Mouse (Mus musculus): ENCODE measurements around the gene Mvb12b. TPM values are rescaled to one million over a fixed set of nuclear protein-coding genes. Genes with fewer than 3 reads are reported as not detected.

Mvb12b gene
- 12.4 and 12.6 TPM in 2 replicates for polyA plus RNA-seq (2014; fragmentation: Nextera tagmentation; extraction: Ambion mirVana)

DNA sequence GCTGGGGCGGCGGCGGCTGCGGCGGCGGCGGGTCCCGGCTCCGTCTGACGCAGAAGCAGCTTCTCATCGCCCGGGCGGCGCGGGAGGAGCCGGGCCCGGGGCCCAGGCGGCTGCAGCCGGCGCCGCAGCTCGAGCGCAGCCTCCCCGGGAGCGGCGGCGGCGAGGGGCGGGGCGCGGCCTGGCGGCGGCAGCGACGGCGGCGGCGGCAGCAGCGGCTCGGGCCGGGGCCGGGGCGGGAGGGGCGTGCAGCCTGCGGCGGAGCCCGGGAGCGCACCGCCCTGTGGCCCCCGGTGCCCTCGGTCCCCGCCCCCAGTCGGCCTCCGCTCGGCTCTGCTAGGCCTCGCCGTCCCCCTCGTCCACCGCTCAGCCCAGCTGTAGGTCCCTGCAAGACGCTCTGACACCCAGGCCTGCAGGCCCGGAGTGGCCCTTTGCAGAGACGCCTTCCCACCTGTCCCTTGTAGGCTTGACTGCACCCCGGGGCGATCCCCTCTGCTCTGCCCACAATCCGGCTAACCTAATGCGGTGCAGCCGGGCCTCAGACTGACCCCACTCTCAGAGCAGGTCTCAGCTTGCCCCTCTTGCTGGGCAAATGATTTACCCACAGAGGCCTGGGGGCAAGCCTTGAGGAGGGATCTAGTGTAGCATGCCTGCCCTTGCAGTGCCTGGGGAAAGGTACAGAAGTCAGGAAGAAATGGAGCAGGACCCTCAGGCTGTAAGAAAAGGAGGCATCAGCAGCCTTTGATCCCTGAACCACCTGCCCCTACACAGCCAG lies at the start of gene Mvb12b:
Gene Mvb12b (minus strand): TSS at position 619 of the 772 bp plus-strand sequence.
- Histone ChIP-seq H3K36me3 (ENCODE audit: control insufficient read depth, insufficient read depth, low read length) (no peaks in the 10 kb centered on the region), H3K4me2 (peak within 1 kb of the TSS; percentile 94), H3K27me3 (ENCODE audit: control insufficient read depth, insufficient read depth, low read length) (no peaks in the 10 kb centered on the region), H3K27ac (ENCODE audit: low read depth, low read length) (peak within 1 kb of the TSS; percentile 78), H3K4me1 (ENCODE audit: control insufficient read depth, insufficient read depth, low read length) (peaks cover 13% of the 10 kb centered on the region), H3K9me3 (replicated peaks; ENCODE audit: control insufficient read depth, low read length) (no peaks in the 10 kb centered on the region), H3K4me3 (ENCODE audit: low read depth, low read length) (peak within 1 kb of the TSS; percentile 88), H3K9ac (ENCODE audit: low read depth, low read length) (peak within 1 kb of the TSS; percentile 96)
- under 1% methylated on average over 21 of the region's 67 CpGs for WGBS (ENCODE audit: insufficient replicate concordance)
- ATAC-seq (replicated peaks; ENCODE audit: insufficient number of reproducible peaks, low FRiP score, low TSS enrichment), result peak; percentile 76

DNA sequence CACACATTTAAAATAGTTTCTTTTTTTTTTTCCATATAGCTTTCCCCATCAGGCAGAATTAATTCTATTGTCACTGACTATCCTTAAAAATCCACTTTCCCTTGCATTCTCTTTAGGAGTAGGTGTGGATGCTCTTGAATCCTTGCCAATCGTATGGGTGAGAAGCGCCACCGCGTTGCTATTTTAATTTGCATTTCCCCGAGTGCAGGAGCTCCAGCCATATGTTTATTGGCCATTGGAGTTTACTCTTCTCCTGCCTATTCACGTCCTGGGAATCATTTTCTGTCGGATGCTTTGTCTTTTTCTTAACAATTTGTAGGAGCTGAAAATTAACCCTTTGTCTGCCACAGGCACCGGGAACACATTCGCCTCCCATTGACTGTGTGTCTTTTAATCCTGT lies 48.0 kb upstream of the Mvb12b start:
- Histone ChIP-seq H3K27ac (ENCODE audit: low read depth, low read length) (no peak overlapping the region), H3K4me1 (ENCODE audit: control insufficient read depth, insufficient read depth, low read length) (no peaks in the 10 kb centered on the region), H3K27me3 (ENCODE audit: control insufficient read depth, insufficient read depth, low read length) (no peaks in the 10 kb centered on the region), H3K4me3 (ENCODE audit: low read depth, low read length) (no peak overlapping the region), H3K4me2 (no peak overlapping the region), H3K9me3 (replicated peaks; ENCODE audit: control insufficient read depth, low read length) (no peaks in the 10 kb centered on the region), H3K9ac (ENCODE audit: low read depth, low read length) (no peak overlapping the region), H3K36me3 (ENCODE audit: control insufficient read depth, insufficient read depth, low read length) (no peaks in the 10 kb centered on the region)
- 68% methylated on average over 9 of the region's 9 CpGs for WGBS (ENCODE audit: insufficient replicate concordance)
- no peak for ATAC-seq (replicated peaks; ENCODE audit: insufficient number of reproducible peaks, low FRiP score, low TSS enrichment)

DNA sequence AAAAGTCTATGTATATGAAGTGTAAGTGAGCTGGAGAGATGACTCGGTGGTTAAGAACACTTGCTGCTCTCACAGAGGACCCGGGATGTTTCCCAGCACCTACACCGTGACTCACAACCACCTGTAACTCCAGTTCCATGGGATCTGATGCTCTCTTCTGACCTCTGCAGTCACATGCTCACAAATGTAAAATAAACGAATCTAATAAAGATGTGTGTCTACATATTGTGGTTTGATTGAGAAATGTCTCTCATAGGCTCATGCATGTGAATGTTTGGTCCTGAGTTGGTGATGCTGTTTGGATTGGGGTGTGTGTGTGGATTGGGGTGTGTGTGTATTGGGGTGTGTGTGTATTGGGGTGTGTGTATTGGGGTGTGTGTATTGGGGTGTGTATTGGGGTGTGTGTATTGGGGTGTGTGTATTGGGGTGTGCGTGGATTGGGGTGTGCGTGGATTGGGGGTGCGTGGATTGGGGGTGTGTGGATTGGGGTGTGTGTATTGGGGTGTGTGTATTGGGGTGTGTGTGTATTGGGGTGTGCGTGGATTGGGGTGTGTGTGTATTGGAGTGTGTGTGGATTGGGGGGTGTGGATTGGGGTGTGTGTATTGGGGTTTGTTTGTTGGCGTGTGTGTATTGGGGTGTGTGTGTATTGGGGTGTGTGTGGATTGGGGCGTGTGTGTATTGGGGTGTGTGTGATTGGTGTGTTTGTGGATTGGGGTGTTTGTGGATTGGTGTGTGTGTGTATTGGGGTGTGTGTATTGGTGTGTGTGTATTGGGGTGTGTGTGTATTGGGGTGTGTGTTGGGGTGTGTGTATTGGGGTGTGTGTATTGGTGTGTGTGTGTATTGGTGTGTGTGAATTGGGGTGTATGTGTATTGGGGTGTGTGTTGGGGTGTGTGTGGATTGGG lies 46.1 kb upstream of the Mvb12b start:
- Histone ChIP-seq H3K36me3 (ENCODE audit: control insufficient read depth, insufficient read depth, low read length) (no peaks in the 10 kb centered on the region), H3K27me3 (ENCODE audit: control insufficient read depth, insufficient read depth, low read length) (no peaks in the 10 kb centered on the region), H3K4me2 (no peak overlapping the region), H3K27ac (ENCODE audit: low read depth, low read length) (no peak overlapping the region), H3K9ac (ENCODE audit: low read depth, low read length) (no peak overlapping the region), H3K4me1 (ENCODE audit: control insufficient read depth, insufficient read depth, low read length) (no peaks in the 10 kb centered on the region), H3K4me3 (ENCODE audit: low read depth, low read length) (no peak overlapping the region), H3K9me3 (replicated peaks; ENCODE audit: control insufficient read depth, low read length) (no peaks in the 10 kb centered on the region)
- peak; percentile 73 for ATAC-seq (replicated peaks; ENCODE audit: insufficient number of reproducible peaks, low FRiP score, low TSS enrichment)
- WGBS (ENCODE audit: insufficient replicate concordance), result 60% methylated on average over 10 of the region's 10 CpGs

DNA sequence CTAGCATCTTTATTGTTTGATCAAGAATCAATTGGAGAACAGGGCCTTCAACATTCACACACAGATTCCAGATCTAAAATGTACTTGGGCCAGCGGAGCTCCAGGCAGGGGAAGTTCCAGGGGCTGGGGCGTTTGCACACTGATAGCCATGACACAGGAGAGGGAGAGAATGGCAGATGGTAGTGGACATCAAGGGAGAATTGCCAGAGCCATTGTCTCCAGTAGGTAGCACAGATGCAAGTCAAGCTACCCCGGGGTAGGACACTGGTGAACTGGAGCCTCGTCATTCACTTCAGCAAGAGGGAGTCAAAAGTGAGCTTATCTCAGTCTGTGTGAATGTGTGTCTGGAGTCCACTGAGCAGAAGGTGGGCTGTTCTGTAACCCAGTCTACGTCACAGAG lies 43.4 kb upstream of the Mvb12b start:
- ATAC-seq (replicated peaks; ENCODE audit: insufficient number of reproducible peaks, low FRiP score, low TSS enrichment), result no peak
- WGBS (ENCODE audit: insufficient replicate concordance), result 49% methylated on average over 5 of the region's 5 CpGs
- no peaks in the 10 kb centered on the region for H3K36me3 ChIP-seq (ENCODE audit: control insufficient read depth, insufficient read depth, low read length)

DNA sequence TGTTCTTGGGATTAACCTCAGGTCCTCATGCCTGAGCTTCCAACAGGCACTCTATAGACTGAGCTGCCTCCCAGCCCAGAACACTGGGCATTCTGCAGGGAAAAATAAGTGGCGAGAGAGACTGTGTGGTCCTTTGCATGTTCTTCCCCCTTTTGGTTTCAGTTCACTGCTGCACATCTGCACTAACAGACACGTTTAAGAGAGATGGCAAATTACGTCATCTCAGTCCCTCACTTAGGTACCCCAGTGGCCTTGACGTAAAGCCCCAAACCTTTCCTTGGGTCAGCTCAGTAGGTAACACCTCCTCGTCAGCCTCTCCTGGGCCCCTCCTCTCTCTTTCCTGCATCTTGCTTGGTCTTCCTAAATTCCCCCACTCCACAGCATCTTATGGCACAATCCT lies 37.5 kb upstream of the Mvb12b start:
- no peak for ATAC-seq (replicated peaks; ENCODE audit: insufficient number of reproducible peaks, low FRiP score, low TSS enrichment)
- Histone ChIP-seq H3K9ac (ENCODE audit: low read depth, low read length) (no peak overlapping the region), H3K9me3 (replicated peaks; ENCODE audit: control insufficient read depth, low read length) (no peaks in the 10 kb centered on the region), H3K4me3 (ENCODE audit: low read depth, low read length) (no peak overlapping the region), H3K27me3 (ENCODE audit: control insufficient read depth, insufficient read depth, low read length) (peaks cover 56% of the 10 kb centered on the region), H3K36me3 (ENCODE audit: control insufficient read depth, insufficient read depth, low read length) (no peaks in the 10 kb centered on the region), H3K4me1 (ENCODE audit: control insufficient read depth, insufficient read depth, low read length) (no peaks in the 10 kb centered on the region), H3K4me2 (no peak overlapping the region), H3K27ac (ENCODE audit: low read depth, low read length) (no peak overlapping the region)
- WGBS (ENCODE audit: insufficient replicate concordance), result 77% methylated on average over 5 of the region's 5 CpGs

More for the DNA sequence above, 43.4 kb upstream of the Mvb12b start:
- peaks cover 9% of the 10 kb centered on the region for H3K27me3 ChIP-seq (ENCODE audit: control insufficient read depth, insufficient read depth, low read length)
- H3K9me3 ChIP-seq (replicated peaks; ENCODE audit: control insufficient read depth, low read length), result no peaks in the 10 kb centered on the region
- no peak overlapping the region for H3K4me3 ChIP-seq (ENCODE audit: low read depth, low read length)
- no peak overlapping the region for H3K4me2 ChIP-seq
- no peaks in the 10 kb centered on the region for H3K4me1 ChIP-seq (ENCODE audit: control insufficient read depth, insufficient read depth, low read length)
- no peak overlapping the region for H3K27ac ChIP-seq (ENCODE audit: low read depth, low read length)
- no peak overlapping the region for H3K9ac ChIP-seq (ENCODE audit: low read depth, low read length)

DNA sequence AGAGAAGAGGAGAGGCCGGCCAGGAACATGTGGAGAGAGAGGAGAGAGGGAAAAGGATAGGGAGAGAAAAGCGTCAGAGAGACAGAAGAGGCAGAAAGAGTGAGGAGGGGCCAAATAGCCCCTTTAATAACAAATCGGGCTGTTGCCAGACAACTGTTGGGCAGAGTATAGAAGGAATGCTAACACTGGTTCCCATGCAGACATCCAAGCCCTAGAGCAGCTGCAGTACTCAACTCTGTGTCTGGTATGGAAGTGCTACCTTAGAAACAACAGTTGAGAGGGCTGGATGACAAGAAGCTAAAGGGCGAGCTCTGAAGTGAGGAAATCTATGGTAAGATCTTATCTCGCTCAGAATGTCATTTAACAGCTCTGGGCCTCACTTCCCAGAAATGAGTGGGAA lies 35.7 kb upstream of the Mvb12b start:
- Histone ChIP-seq H3K4me3 (ENCODE audit: low read depth, low read length) (no peak overlapping the region), H3K36me3 (ENCODE audit: control insufficient read depth, insufficient read depth, low read length) (no peaks in the 10 kb centered on the region), H3K9me3 (replicated peaks; ENCODE audit: control insufficient read depth, low read length) (no peaks in the 10 kb centered on the region), H3K9ac (ENCODE audit: low read depth, low read length) (no peak overlapping the region), H3K4me1 (ENCODE audit: control insufficient read depth, insufficient read depth, low read length) (peaks cover 6% of the 10 kb centered on the region), H3K27ac (ENCODE audit: low read depth, low read length) (no peak overlapping the region), H3K27me3 (ENCODE audit: control insufficient read depth, insufficient read depth, low read length) (peaks cover 56% of the 10 kb centered on the region), H3K4me2 (no peak overlapping the region)
- ATAC-seq (replicated peaks; ENCODE audit: insufficient number of reproducible peaks, low FRiP score, low TSS enrichment), result no peak
- 53% methylated on average over 5 of the region's 5 CpGs for WGBS (ENCODE audit: insufficient replicate concordance)

DNA sequence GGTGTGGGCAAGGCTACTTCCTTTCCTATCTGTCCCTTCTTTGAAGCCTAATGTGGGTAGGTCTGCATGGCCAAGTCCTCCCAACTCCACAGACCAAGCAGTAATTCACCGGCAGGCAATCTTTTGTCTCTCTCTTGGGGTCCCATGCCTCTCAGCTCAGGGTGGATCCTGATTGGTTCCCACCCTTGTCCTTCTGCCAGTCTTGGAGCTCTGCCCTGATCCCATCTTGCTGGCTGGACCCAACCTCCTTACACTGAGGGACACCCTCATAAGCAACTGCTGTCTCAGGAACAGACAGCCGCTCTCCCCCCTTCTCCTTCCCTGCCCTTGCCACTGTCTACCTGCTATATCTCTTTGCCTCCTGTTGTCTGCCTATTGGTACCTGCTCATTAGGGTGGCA lies 34.7 kb upstream of the Mvb12b start:
- H3K4me3 ChIP-seq (ENCODE audit: low read depth, low read length), result no peak overlapping the region
- H3K4me2 ChIP-seq, result no peak overlapping the region
- H3K36me3 ChIP-seq (ENCODE audit: control insufficient read depth, insufficient read depth, low read length), result no peaks in the 10 kb centered on the region
- no peak for ATAC-seq (replicated peaks; ENCODE audit: insufficient number of reproducible peaks, low FRiP score, low TSS enrichment)
- H3K27me3 ChIP-seq (ENCODE audit: control insufficient read depth, insufficient read depth, low read length), result peaks cover 56% of the 10 kb centered on the region
- no peak overlapping the region for H3K9ac ChIP-seq (ENCODE audit: low read depth, low read length)
- H3K4me1 ChIP-seq (ENCODE audit: control insufficient read depth, insufficient read depth, low read length), result peaks cover 6% of the 10 kb centered on the region
- 0 out of 2 replicates have a peak, but pooled peaks cover 3% of the 10 kb centered on the region for H3K9me3 ChIP-seq (replicated peaks; ENCODE audit: control insufficient read depth, low read length)
- WGBS (ENCODE audit: insufficient replicate concordance), result 90% methylated on average over 2 of the region's 2 CpGs
- no peak overlapping the region for H3K27ac ChIP-seq (ENCODE audit: low read depth, low read length)

DNA sequence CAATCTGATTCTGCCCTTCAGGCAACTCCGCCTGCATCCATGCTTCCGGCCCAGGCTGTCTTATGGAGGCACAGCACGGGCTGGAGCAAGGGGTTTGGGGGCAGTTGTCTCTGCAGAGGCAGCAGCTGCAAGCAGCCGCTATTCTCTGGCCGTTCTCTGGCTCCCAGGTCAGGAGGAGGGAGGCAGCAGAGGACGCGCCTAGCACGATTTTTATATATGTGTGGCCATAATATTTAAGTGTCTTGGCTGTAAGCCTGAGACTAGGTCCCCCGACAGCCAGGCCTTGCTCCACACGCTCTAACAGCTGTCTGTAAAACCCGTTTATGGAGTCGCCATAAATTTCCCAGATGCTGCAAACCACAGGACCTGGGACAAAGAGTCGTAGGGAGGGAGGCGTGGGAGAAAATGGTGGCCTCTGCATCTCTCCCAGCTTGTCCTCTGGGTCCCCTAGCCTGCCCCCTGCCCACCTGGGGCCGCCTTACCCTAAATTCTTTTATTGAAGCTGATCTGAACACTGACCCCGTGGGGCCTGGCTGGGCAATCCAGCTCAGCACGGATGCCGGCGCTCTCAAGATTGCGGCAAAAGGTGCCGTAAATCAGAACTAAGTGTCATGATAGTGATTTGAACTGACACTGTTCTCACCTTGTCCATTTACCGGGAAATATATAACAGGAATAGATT lies 32.3 kb upstream of the Mvb12b start:
- H3K36me3 ChIP-seq (ENCODE audit: control insufficient read depth, insufficient read depth, low read length), result no peaks in the 10 kb centered on the region
- peak overlapping the region; percentile 33 for H3K4me2 ChIP-seq
- peaks cover 38% of the 10 kb centered on the region for H3K27me3 ChIP-seq (ENCODE audit: control insufficient read depth, insufficient read depth, low read length)
- no peak for ATAC-seq (replicated peaks; ENCODE audit: insufficient number of reproducible peaks, low FRiP score, low TSS enrichment)
- no peak overlapping the region for H3K9ac ChIP-seq (ENCODE audit: low read depth, low read length)
- H3K4me3 ChIP-seq (ENCODE audit: low read depth, low read length), result no peak overlapping the region; the same call in 1 of the 2 replicates
- peaks cover 6% of the 10 kb centered on the region for H3K4me1 ChIP-seq (ENCODE audit: control insufficient read depth, insufficient read depth, low read length)
- no peak overlapping the region for H3K27ac ChIP-seq (ENCODE audit: low read depth, low read length)
- 20% methylated on average over 22 of the region's 22 CpGs for WGBS (ENCODE audit: insufficient replicate concordance)
- H3K9me3 ChIP-seq (replicated peaks; ENCODE audit: control insufficient read depth, low read length), result 0 out of 2 replicates have a peak, but pooled peaks cover 3% of the 10 kb centered on the region

Data from heart, embryonic 11.5 days (tissue).